Comparison of ENCODE assay signal across 8 mouse cellular contexts in the genomic region with DNA sequence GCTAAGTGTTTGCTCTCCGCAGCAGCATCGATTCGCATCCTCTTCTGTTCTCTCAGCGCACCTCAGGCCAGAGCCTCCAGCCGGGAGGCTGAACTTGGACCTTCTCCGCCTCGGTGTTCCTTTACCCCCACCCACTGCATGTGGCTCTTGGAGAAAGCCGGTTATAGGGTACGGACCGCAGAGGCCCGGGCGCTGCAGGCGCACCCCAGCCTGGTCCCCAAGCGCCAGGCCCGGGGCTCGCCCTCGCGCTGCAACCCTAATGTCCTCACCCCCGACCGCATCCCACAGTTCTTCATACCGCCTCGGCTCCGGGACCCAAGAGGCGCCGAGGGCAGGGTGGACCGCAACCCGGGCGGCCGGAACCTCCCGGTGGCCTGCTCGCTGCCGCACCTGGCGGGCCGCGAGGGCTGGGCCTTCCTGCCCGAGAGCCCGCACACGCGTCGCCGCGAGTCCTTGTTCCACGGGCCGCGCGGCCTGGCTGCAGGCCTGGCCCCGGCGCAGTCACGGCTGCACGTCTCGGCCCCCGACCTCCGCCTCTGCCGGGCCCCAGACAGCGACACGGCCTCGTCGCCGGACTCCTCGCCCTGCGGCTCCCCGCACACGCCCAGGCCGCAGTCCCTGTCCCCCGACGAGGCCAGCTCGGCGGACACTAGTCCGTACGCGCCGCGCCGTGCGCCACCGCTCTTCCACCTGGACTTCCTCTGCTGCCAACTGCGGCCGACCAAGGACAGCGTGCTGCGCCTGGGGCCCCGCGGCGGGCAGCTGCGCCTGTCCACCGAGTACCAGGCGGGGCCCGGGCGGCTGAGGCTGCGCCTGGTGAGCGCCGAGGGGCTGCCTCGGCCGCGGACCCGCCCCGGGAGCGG. TPM values are rescaled to one million over a fixed set of nuclear protein-coding genes. Genes with fewer than 3 reads are reported as not detected.
DNase-seq lines count a peak whose midpoint lies in the region; ATAC-seq and TF ChIP-seq lines count a peak whose summit lies in the region.

No protein-coding gene starts in this region.

- no peaks in the 10 kb centered on the region for H3K36me3 ChIP-seq in ES-Bruce4 (ENCODE audit: control insufficient read depth, insufficient read depth, low read length, poor library complexity, severe bottlenecking)
- no peaks in the 10 kb centered on the region for H3K36me3 ChIP-seq in heart, embryonic 14.5 days (ENCODE audit: control insufficient read depth, insufficient read depth, low read length)
- H3K36me3 ChIP-seq in kidney, embryonic 16.5 days (ENCODE audit: insufficient read depth, low read length), result no peaks in the 10 kb centered on the region

- no peaks in the 10 kb centered on the region for H3K4me1 ChIP-seq in ES-Bruce4 (ENCODE audit: control insufficient read depth, insufficient read depth, low read length)
- no peaks in the 10 kb centered on the region for H3K4me1 ChIP-seq in heart, embryonic 14.5 days (ENCODE audit: control insufficient read depth in 2 of 2, insufficient read depth in 2 of 2, low read length in 2 of 2)
- 0 out of 2 replicates have a peak, but pooled peaks cover 5% of the 10 kb centered on the region for H3K4me1 ChIP-seq in kidney, embryonic 16.5 days (ENCODE audit: insufficient read depth, low read length)

- TF ChIP-seq EP300 in ES-Bruce4 (IDR thresholded peaks at IDR 0.05; ENCODE audit: insufficient read depth, low read depth, low read length), result no peak

- TF ChIP-seq POLR2A in ES-Bruce4 (IDR thresholded peaks at IDR 0.05; ENCODE audit: insufficient read depth, low read length), result no peak

- peak; percentile 48 for ATAC-seq in heart, embryonic 14.5 days (ENCODE audit: insufficient number of reproducible peaks, insufficient read depth, low FRiP score, low read depth)
- ATAC-seq in kidney, embryonic 16.5 days (ENCODE audit: low FRiP score, low TSS enrichment), result peak; percentile 80

- peak; percentile 82 for DNase-seq in adrenal gland, adult 2 months
- peak; percentile 58 for DNase-seq in embryo, embryonic 9.5 days (ENCODE audit: extremely low spot score)
- DNase-seq in lung, postnatal 4 days, result peak; percentile 41 to 64
- peak; percentile 58 for DNase-seq in right cerebral cortex, postnatal 4 days
- DNase-seq in thymus, adult 18-20 months, result no peak

- H3K27ac ChIP-seq in ES-Bruce4 (ENCODE audit: insufficient read depth, low read length), result no peak overlapping the region
- no peak overlapping the region for H3K27ac ChIP-seq in heart, embryonic 14.5 days (replicated peaks in 1 of 2; ENCODE audit: control insufficient read depth in 1 of 2, insufficient read depth in 1 of 2, low read depth in 2 of 2, low read length in 2 of 2)
- no peak overlapping the region for H3K27ac ChIP-seq in kidney, embryonic 16.5 days (ENCODE audit: low read length)

- peak overlapping the region; percentile 97 for H3K4me2 ChIP-seq in heart, embryonic 14.5 days (ENCODE audit: low read length)
- H3K4me2 ChIP-seq in kidney, embryonic 16.5 days (replicated peaks; ENCODE audit: low read depth, low read length), result peak overlapping the region; percentile 91

- H3K27me3 ChIP-seq in ES-Bruce4 (ENCODE audit: control insufficient read depth, insufficient read depth, low read length, poor library complexity, severe bottlenecking), result peaks cover 11% of the 10 kb centered on the region
- peaks cover 44% of the 10 kb centered on the region for H3K27me3 ChIP-seq in heart, embryonic 14.5 days (ENCODE audit: control insufficient read depth, insufficient read depth, low read length)
- peaks cover 26% of the 10 kb centered on the region for H3K27me3 ChIP-seq in kidney, embryonic 16.5 days (ENCODE audit: insufficient read depth, low read length)

- 5% methylated on average over 97 of the region's 97 CpGs for WGBS in heart, embryonic 14.5 days
- 5% methylated on average over 94 of the region's 97 CpGs for WGBS in kidney, embryonic 16.5 days

- peak overlapping the region; percentile 74 for H3K4me3 ChIP-seq in ES-Bruce4 (ENCODE audit: low read depth, low read length)
- H3K4me3 ChIP-seq in heart, embryonic 14.5 days (ENCODE audit: control insufficient read depth in 1 of 2, insufficient read depth in 1 of 2, low read depth in 1 of 2, low read length in 2 of 2), result peak overlapping the region; percentile 61 to 65
- H3K4me3 ChIP-seq in kidney, embryonic 16.5 days (ENCODE audit: low read length), result peak overlapping the region; percentile 58

- TF ChIP-seq CTCF in ES-Bruce4 (IDR thresholded peaks at IDR 0.05; ENCODE audit: low read depth, low read length), result no peak

- H3K9ac ChIP-seq in ES-Bruce4 (ENCODE audit: low read depth, poor library complexity, severe bottlenecking), result peak overlapping the region; percentile 79
- H3K9ac ChIP-seq in heart, embryonic 14.5 days (ENCODE audit: low read length), result peak overlapping the region; percentile 78
- peak overlapping the region; percentile 78 for H3K9ac ChIP-seq in kidney, embryonic 16.5 days (replicated peaks; ENCODE audit: low read length)

- no peaks in the 10 kb centered on the region for H3K9me3 ChIP-seq in ES-Bruce4 (replicated peaks; ENCODE audit: control insufficient read depth, insufficient read depth, low read length, poor library complexity, severe bottlenecking)
- H3K9me3 ChIP-seq in heart, embryonic 14.5 days (ENCODE audit: control insufficient read depth, low read length), result 0 out of 2 replicates have a peak, but pooled peaks cover 3% of the 10 kb centered on the region
- no peaks in the 10 kb centered on the region for H3K9me3 ChIP-seq in kidney, embryonic 16.5 days (ENCODE audit: low read length)

RNA-seq across cellular contexts. Expression of a gene that starts 1.3 kb away (rescaled TPM):
- not detected in 2 replicates for polyA plus RNA-seq in ES-Bruce4 (2011; ENCODE audit: insufficient read depth, insufficient read length, low read depth, missing spikeins)
- under 1 TPM in 1 of 2 experiments, not detected in 1; 0.52 TPM for total RNA-seq in adrenal gland, adult 2 months (2021)
- 4.0 and 5.4 TPM in 2 replicates for polyA plus RNA-seq in adrenal gland, adult 2 months (2012; rRNA removed)
- 0.53 and 0.89 TPM in 2 replicates for polyA plus RNA-seq in heart, embryonic 14.5 days (2014; fragmentation: Nextera tagmentation; extraction: Ambion mirVana)
- polyA plus RNA-seq in kidney, embryonic 16.5 days (2015; fragmentation: Nextera tagmentation; extraction: Ambion mirVana), result 0.32 and 0.46 TPM in 2 replicates

RNA-seq across cellular contexts. Expression of a gene that starts 9.1 kb away (rescaled TPM):
- 0.59 and 0.66 TPM in 2 replicates for polyA plus RNA-seq in ES-Bruce4 (2011; ENCODE audit: insufficient read depth, insufficient read length, low read depth, missing spikeins)
- total RNA-seq in adrenal gland, adult 2 months (2021), result 10 to 100 TPM; 19.8 to 20.5 TPM
- polyA plus RNA-seq in adrenal gland, adult 2 months (2012; rRNA removed), result 17.4 and 17.6 TPM in 2 replicates
- polyA plus RNA-seq in heart, embryonic 14.5 days (2014; fragmentation: Nextera tagmentation; extraction: Ambion mirVana), result 7.3 and 8.1 TPM in 2 replicates
- 14.9 and 15.2 TPM in 2 replicates for polyA plus RNA-seq in kidney, embryonic 16.5 days (2015; fragmentation: Nextera tagmentation; extraction: Ambion mirVana)

RNA-seq across cellular contexts. Expression of a gene that starts 21.6 kb away (rescaled TPM):
- 0.48 and 0.90 TPM in 2 replicates for polyA plus RNA-seq in ES-Bruce4 (2011; ENCODE audit: insufficient read depth, insufficient read length, low read depth, missing spikeins)
- total RNA-seq in adrenal gland, adult 2 months (2021), result not detected
- not detected in 2 replicates for polyA plus RNA-seq in adrenal gland, adult 2 months (2012; rRNA removed)
- not detected in 2 replicates for polyA plus RNA-seq in heart, embryonic 14.5 days (2014; fragmentation: Nextera tagmentation; extraction: Ambion mirVana)
- polyA plus RNA-seq in kidney, embryonic 16.5 days (2015; fragmentation: Nextera tagmentation; extraction: Ambion mirVana), result not detected in 2 replicates

RNA-seq across cellular contexts. Expression of a gene that starts 34.8 kb away (rescaled TPM):
- polyA plus RNA-seq in ES-Bruce4 (2011; ENCODE audit: insufficient read depth, insufficient read length, low read depth, missing spikeins), result 0.33 TPM in 1 of 2 replicates, not detected in the other
- under 1 TPM; 0.26 to 0.62 TPM for total RNA-seq in adrenal gland, adult 2 months (2021)
- polyA plus RNA-seq in adrenal gland, adult 2 months (2012; rRNA removed), result 0.22 and 0.37 TPM in 2 replicates
- 0.05 and 0.26 TPM in 2 replicates for polyA plus RNA-seq in heart, embryonic 14.5 days (2014; fragmentation: Nextera tagmentation; extraction: Ambion mirVana)
- polyA plus RNA-seq in kidney, embryonic 16.5 days (2015; fragmentation: Nextera tagmentation; extraction: Ambion mirVana), result 0.23 and 0.44 TPM in 2 replicates

RNA-seq across cellular contexts. Expression of a gene that starts 49.6 kb away (rescaled TPM):
- 8.8 and 12.3 TPM in 2 replicates for polyA plus RNA-seq in ES-Bruce4 (2011; ENCODE audit: insufficient read depth, insufficient read length, low read depth, missing spikeins)
- total RNA-seq in adrenal gland, adult 2 months (2021), result 10 to 100 TPM in 1 of 2 experiments, 1 to 10 TPM in 1; 6.4 to 14.7 TPM
- polyA plus RNA-seq in adrenal gland, adult 2 months (2012; rRNA removed), result 0.23 and 0.24 TPM in 2 replicates
- polyA plus RNA-seq in heart, embryonic 14.5 days (2014; fragmentation: Nextera tagmentation; extraction: Ambion mirVana), result 8.8 and 9.0 TPM in 2 replicates
- 12.1 and 13.8 TPM in 2 replicates for polyA plus RNA-seq in kidney, embryonic 16.5 days (2015; fragmentation: Nextera tagmentation; extraction: Ambion mirVana)

Comparison
In these comparisons a context has a peak if more than half of its experiments do, and no peak if none do; other contexts are left out.
1. DNase-seq: peak in adrenal gland, adult 2 months (single experiment), embryo, embryonic 9.5 days (single experiment), lung, postnatal 4 days (2 of 2) and right cerebral cortex, postnatal 4 days (single experiment); none in thymus, adult 18-20 months (0 of 2).
2. Peak in every context shown above with its lines, with median percentiles within 50 percentile points of each other: H3K4me3 ChIP-seq and H3K9ac ChIP-seq.